Mouse (Mus musculus): ENCODE results near the gene Ramac.

Ramac gene

GRCm38 (mm10) chr7:81777667-81778218, 15.0 kb downstream of the Ramac start:
- DNase-seq (ENCODE audit: extremely low read depth, low read depth, low spot score) = no peak

GRCm38 (mm10) chr7:81788536-81788935, 25.8 kb downstream of the Ramac start:
- DNase-seq (ENCODE audit: extremely low read depth, low read depth, low spot score) = no peak

GRCm38 (mm10) chr7:81789095-81789757, 26.5 kb downstream of the Ramac start, which contains the start of gene 3110040N11Rik:
Gene 3110040N11Rik (minus strand): TSS chr7:81789478.
- peak; percentile 28 for DNase-seq (ENCODE audit: extremely low read depth, low read depth, low spot score)

- DNase-seq (ENCODE audit: extremely low read depth, low read depth, low spot score) = no peak
Observed at GRCm38 (mm10) chr7:81806067-81806466, 43.3 kb downstream of the Ramac start.

Data from fat pad, adult 2 months (tissue).